Mouse (Mus musculus) CD4-positive, CD25-positive, alpha-beta regulatory T cell, adult 4 months (primary cell): ENCODE data around the gene Rwdd2a. TPM values are rescaled to one million over a fixed set of nuclear protein-coding genes. Genes with fewer than 3 reads are reported as not detected.
A peak's percentile ranks its signal among the peaks of the same experiment; 100 is the strongest.
"Not testable (repeated sequence)": the region's sequence is repeated elsewhere in the genome, so short reads cannot be mapped to it uniquely, and the experiment has no call there.

ENCODE experiments used
- ATAC-seq: one replicate; pipeline ENCODE4 v1.8.0; 2017
- polyA plus RNA-seq, 2 experiments: library from polyadenylated mRNA; unstranded; fragments of 100-300 nt; shearing (Covaris generic); gene quantifications; one replicate each; pipeline ENCODE4 v1.2.1; 2017

The Rwdd2a gene
- polyA plus RNA-seq, 2 experiments from 2014 or later = 4.6 to 5.5 TPM

DNA sequence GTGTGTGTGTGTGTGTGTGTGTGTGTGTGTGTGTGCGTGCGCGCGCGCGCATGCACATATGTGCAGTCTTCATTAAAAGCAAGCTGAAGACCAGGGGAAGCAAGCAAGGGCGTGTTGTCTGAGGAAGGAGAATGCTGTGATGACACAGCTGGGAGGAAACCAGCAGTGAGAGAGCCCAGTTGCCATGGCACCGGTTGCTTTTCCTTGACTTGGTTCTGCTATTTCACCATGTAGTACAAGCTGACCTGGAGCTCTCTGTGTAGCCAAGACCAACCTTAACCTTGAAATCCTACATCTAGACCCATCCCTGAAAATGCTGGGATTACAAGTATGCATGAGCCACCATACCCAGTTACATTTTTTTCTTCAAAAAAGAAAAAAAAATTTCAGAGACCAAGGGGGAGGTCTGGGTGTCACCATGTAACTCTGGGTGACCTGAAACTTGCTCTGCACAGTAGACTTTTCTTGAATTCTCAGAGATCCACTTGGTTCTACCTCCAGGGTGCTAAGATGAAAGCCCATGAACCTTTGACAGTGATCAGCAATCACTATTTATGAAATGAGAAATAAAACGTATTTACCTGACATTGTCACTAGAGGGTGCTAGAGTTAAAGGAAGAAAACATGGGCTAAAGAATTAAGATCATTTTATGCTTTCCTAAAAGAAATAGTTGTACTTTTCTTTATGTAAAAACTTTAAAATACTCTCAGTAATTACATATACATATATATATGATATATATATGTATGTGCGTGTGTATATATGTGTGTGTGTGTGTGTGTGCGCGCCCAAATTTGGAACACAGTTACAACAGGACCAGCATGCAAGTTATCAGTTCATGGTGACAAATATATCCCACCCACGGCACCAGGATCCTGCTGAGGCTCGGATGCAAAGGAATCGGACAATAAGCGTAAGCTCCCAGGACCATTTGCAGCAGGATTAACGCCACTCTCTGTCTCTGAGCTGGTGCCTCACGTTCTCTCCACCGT is 21.2 kb downstream of the Rwdd2a start:
- ATAC-seq = peak; percentile 69

DNA sequence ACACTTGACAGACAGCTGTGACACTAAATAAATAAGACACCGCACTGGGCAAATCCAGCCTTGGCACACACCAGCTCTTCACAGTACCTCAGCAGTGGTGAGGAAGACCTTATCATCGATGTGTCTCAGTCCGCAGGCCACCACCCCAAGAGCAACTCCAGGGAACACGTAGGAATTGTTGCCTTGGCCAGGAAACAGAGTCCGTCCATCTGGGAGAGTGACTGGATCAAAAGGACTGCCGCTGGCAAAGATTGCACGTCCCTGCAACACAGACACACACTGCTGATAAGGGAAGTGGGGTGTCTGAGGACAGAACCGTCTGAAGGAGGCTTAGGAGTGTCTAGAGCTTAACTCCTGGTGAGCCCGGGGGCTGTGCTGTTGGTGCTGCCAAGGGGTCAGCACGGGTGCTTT is 22.6 kb downstream of the Rwdd2a start:
- not testable (repeated sequence) for ATAC-seq

- not testable (repeated sequence) for ATAC-seq
Measured at GRCm38 (mm10) chr9:86596983-86597382, 25.2 kb downstream of the Rwdd2a start.

GRCm38 (mm10) chr9:86599723-86600303 is 28.0 kb downstream of the Rwdd2a start:
- ATAC-seq = no peak

- ATAC-seq = no peak
Measured at GRCm38 (mm10) chr9:86605776-86606175, 34.0 kb downstream of the Rwdd2a start.

GRCm38 (mm10) chr9:86612091-86612490 is 40.3 kb downstream of the Rwdd2a start:
- ATAC-seq = no peak

- no peak for ATAC-seq
Measured at GRCm38 (mm10) chr9:86615765-86616164, 44.0 kb downstream of the Rwdd2a start.

DNA sequence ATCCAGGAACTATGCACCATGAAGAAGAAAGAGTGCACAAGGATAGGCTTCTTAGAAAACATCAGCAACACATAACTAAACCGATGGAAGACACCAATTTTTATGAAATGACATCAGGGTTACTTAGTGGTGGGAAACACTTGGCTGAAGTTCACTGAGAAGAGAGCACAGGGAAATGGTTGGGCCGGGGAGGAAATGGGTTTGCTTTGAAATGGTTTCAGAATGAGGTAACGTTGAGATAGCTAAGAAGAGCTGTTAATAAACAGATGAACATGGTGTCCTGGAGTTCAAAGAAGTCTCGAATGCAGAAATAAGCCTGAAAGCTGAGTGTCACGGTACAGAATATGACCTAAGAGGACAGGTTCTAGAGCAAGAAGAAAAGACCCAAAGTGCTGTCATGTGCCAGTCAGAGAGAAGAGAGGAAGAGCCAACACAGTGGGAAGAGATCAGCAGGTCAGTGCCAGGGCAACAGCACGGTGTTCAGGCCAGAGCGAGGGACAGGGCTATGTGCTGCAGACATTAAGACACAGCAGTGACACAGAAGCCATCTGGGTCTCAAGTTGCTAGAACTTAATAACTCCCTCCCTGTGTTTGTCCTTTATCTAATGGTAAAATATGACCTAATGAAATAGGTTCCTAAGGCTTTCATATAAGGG is 46.2 kb downstream of the Rwdd2a start:
- peak; percentile 92 for ATAC-seq

- no peak for ATAC-seq
Measured at GRCm38 (mm10) chr9:86619341-86620139, 47.7 kb downstream of the Rwdd2a start.

DNA sequence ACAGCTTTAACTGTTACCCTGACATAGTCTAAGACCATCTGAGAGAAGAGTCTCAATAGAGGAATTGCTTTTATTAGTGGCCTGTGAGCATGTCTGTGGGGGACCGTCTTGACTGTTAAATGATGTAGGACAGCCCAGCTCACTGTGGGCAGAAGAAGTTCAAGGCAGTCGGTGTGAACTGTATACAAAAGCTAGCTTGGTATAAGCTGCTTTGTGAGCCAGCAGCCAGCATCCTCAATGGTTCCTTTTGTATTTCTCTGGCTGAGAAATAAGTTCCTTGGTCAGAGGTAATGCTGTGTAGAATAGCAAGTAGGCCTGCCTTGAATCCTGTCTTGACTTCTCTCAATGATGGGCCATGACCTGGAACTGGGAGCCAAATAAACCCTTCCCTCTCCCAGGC is 50.3 kb downstream of the Rwdd2a start:
- ATAC-seq = no peak

- peak; percentile 68 for ATAC-seq
Measured at GRCm38 (mm10) chr9:86624039-86624438, 52.2 kb downstream of the Rwdd2a start.

Other genes starting within 250 kb of the Rwdd2a start
- 1 to 10 TPM; 4.6 to 8.2 TPM for gene Ube2cbp, start 107.0 kb upstream of the Rwdd2a start, polyA plus RNA-seq
- 10 to 100 TPM; 27.9 to 28.8 TPM for gene Dop1a, start 104.8 kb upstream of the Rwdd2a start, polyA plus RNA-seq
- 10 to 100 TPM; 17.0 to 24.9 TPM for gene Pgm3, start 149 bp upstream of the Rwdd2a start, polyA plus RNA-seq
- gene Me1, start 124.0 kb downstream of the Rwdd2a start, polyA plus RNA-seq = not detected
- gene Prss35, start 171.7 kb downstream of the Rwdd2a start, polyA plus RNA-seq = not detected